Mouse (Mus musculus) midbrain, embryonic 14.5 days (tissue): ENCODE measurements around the gene Ephb1. TPM values are rescaled to one million over a fixed set of nuclear protein-coding genes. Genes with fewer than 3 reads are reported as not detected.

Source experiments
- ATAC-seq: fragments of 200-750 bp; cut with Nextera tagmentation; 2 replicates; pipeline ENCODE4 v1.8.0; 2017; ENCODE audit warnings: moderate number of reproducible peaks, moderate library complexity; ENCODE audit not compliant: low FRiP score, low TSS enrichment
- DNase-seq: peaks from one replicate; pipeline ENCODE4 v3.0.0-alpha.2; 2015
- H3K27ac ChIP-seq: fragments of 300-500 bp; sonication (generic); replicated peaks from 2 replicates; pipeline ENCODE4 v1.5.1; 2014; ENCODE audit warnings: mild to moderate bottlenecking, low read depth, low read length, moderate library complexity
- H3K27me3 ChIP-seq: fragments of 300-500 bp; sonication (generic); 2 replicates; pipeline ENCODE4 v1.6.1; 2014; ENCODE audit warnings: low read length, control low read depth, mixed read lengths; ENCODE audit not compliant: control insufficient read depth, insufficient read depth
- H3K36me3 ChIP-seq: fragments of 300-500 bp; sonication (generic); 2 replicates; pipeline ENCODE4 v1.6.1; 2014; ENCODE audit warnings: low read length, control low read depth; ENCODE audit not compliant: control insufficient read depth, insufficient read depth
- H3K4me1 ChIP-seq: fragments of 300-500 bp; sonication (generic); 2 replicates; pipeline ENCODE4 v1.6.1; 2014; ENCODE audit warnings: mild to moderate bottlenecking, antibody characterized with exemption, low read length, control low read depth; ENCODE audit not compliant: control insufficient read depth, insufficient read depth
- H3K4me2 ChIP-seq: fragments of 300-500 bp; sonication (generic); 2 replicates; pipeline ENCODE4 v1.6.1; 2014; ENCODE audit warnings: mild to moderate bottlenecking, low read length, moderate library complexity
- H3K4me3 ChIP-seq: fragments of 300-500 bp; sonication (generic); replicated peaks from 2 replicates; pipeline ENCODE4 v1.5.1; 2014; ENCODE audit warnings: low read depth, low read length
- H3K9ac ChIP-seq: fragments of 300-500 bp; sonication (generic); replicated peaks from 2 replicates; pipeline ENCODE4 v1.6.1; 2014; ENCODE audit warnings: mild to moderate bottlenecking, low read length, moderate library complexity
- H3K9me3 ChIP-seq: fragments of 300-500 bp; sonication (generic); 2 replicates; pipeline ENCODE4 v1.6.1; 2016; ENCODE audit warnings: low read length, control low read depth, mixed read lengths; ENCODE audit not compliant: control insufficient read depth
- WGBS: fragments of 180-500 bp; shearing (Covaris S2); extraction: QIAGEN DNeasy Blood & Tissue Kit; methylation state at CpG from one replicate; pipeline ENCODE4 v1.1.7; 2014; 5-methylcytosine and 5-hydroxymethylcytosine counted together
- polyA plus RNA-seq: library from polyadenylated mRNA; unstranded; fragments of >200 nt; fragmentation: Nextera tagmentation; extraction: Ambion mirVana; gene quantifications from 2 replicates; pipeline ENCODE4 v1.2.1, GENCODE M21; 2014

Gene Ephb1
- 93.9 and 96.1 TPM in 2 replicates for polyA plus RNA-seq

DNA sequence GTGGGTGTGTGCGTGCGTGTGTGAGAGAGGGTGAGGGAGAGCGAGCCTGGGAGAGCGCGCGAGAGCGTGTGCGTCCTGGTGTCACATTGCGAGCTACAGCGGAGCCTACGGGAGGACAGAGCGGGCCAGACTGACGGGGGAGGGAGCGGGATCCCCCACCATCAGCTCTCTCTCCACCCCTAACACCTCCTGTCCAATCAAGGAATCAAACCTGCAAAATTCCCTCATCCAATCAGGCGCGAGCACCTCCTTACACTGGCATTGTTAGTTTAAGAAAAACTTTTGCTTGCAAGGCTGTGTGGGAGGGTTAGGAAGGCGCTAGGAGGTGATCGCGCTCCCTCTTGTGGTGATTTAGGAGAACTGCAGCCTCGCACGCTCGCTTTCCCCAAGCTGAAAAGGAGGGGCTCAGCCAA lies at the start of gene Ephb1:
Gene Ephb1, minus strand, starts transcription at position 133 of the 413 bp plus-strand sequence.
- Histone ChIP-seq H3K36me3 (no peaks in the 10 kb centered on the region), H3K27ac (peak within 1 kb of the TSS; percentile 90), H3K4me3 (peak within 1 kb of the TSS; percentile 95), H3K4me1 (peaks cover 20% of the 10 kb centered on the region), H3K27me3 (peaks cover 5% of the 10 kb centered on the region; the same call in 1 of the 2 replicates), H3K4me2 (peak within 1 kb of the TSS; percentile 63), H3K9me3 (no peaks in the 10 kb centered on the region), H3K9ac (peak within 1 kb of the TSS; percentile 98)
- 1% methylated on average over 22 of the region's 22 CpGs for WGBS
- DNase-seq (peak; percentile 96), ATAC-seq (peak; percentile 93)

DNA sequence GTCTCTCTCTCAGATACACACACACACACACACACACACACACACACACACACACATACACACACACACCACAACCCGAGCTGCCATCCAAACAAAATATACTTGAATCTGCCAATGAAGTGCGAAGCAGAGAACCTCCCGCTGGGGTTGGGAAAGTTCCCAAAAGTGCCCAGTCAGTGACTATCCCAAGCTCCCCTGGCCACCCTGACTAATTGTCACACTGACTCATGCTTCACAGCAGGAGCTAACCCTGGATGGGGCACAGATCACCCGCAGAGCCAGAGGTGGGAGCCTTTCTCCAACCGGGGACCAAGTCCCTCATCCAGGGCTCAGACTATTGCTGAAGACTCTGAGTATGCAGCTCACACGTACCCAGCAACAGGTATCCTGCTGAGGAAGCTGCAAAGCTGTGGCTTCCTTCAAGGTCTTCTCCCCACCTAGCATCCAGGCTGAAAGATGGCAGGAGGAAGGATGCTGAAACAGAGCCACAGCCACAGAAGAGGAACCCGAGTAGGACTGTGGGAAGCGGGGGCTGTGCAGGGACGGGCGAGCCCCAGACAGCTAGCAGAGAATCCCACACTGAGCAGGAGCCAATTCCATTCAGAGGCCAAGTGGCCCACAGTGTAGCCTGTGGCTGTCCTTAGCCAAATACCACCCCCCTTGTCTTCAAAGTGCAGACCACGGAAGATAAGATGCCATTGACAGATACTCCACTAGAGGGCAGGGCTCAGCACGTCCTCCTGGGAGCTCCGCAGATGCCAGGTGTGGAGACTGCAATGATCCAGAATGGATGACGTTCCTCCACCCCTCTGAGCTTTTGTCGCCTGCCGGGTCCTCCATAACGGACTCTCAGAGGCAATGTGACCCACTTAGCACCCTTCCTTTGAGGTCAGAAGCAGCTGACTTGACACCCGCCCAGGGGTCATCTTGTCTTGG lies 48.9 kb upstream of the Ephb1 start:
- DNase-seq (peak; percentile 80), ATAC-seq (peak; percentile 43; the same call in 1 of the 2 replicates)
- H3K4me2 ChIP-seq = no peak overlapping the region
- no peaks in the 10 kb centered on the region for H3K36me3 ChIP-seq
- H3K9me3 ChIP-seq = no peaks in the 10 kb centered on the region
- 35% methylated on average over 18 of the region's 18 CpGs for WGBS
- H3K4me3 ChIP-seq = no peak overlapping the region
- no peaks in the 10 kb centered on the region for H3K27me3 ChIP-seq
- no peak overlapping the region for H3K27ac ChIP-seq
- H3K9ac ChIP-seq = no peak overlapping the region
- H3K4me1 ChIP-seq = 0 out of 2 replicates have a peak, but pooled peaks cover 3% of the 10 kb centered on the region

DNA sequence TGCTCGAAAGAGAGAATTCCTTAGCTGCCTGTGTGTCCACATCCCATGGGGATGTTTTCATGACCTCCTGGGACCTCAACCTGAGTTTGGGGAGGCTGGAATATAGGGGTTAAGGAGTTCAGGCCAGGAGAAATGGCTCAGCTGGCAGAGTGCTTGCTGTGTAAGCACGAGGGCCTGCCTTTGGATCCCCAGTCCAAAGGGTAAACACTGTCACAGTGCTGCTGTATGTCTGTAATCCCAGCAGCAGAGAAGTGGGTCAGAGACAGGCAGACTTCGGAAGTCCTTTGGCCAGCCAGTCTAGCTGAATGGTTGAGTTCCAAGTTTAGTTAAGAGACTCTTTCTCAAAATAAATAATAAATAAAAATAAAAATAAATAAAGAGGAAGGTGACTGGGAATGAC lies 48.2 kb upstream of the Ephb1 start:
- H3K27me3 ChIP-seq = no peaks in the 10 kb centered on the region
- 66% methylated on average over 3 of the region's 3 CpGs for WGBS
- H3K9ac ChIP-seq = no peak overlapping the region
- no peak overlapping the region for H3K27ac ChIP-seq
- 0 out of 2 replicates have a peak, but pooled peaks cover 3% of the 10 kb centered on the region for H3K4me1 ChIP-seq
- no peaks in the 10 kb centered on the region for H3K36me3 ChIP-seq
- no peaks in the 10 kb centered on the region for H3K9me3 ChIP-seq
- DNase-seq (no peak), ATAC-seq (no peak)
- no peak overlapping the region for H3K4me3 ChIP-seq
- no peak overlapping the region for H3K4me2 ChIP-seq

DNA sequence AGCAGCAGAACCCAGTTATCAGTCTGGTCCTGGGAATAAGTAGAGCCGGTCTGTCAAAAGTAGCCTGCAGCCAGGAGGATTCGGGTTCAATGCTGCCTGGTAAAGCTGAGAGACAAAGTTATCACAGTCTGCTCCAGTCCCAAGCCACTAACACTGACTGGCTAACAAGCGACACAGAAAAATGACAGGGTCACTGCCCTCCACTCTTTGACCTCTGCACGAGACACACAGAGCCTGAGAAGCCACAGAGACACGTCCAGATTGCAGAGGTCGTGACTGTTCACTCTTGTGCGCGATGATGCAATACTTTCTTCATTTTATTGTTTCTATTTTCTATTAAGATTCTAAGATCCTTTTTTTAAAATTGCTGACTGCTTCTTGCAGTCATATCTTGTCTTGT lies 33.8 kb upstream of the Ephb1 start:
- ATAC-seq = no peak
- 77% methylated on average over 8 of the region's 8 CpGs for WGBS
- Histone ChIP-seq H3K27ac (no peak overlapping the region), H3K9me3 (no peaks in the 10 kb centered on the region), H3K27me3 (no peaks in the 10 kb centered on the region), H3K4me2 (no peak overlapping the region), H3K4me3 (no peak overlapping the region), H3K4me1 (no peaks in the 10 kb centered on the region), H3K36me3 (no peaks in the 10 kb centered on the region), H3K9ac (no peak overlapping the region)
- no peak for DNase-seq

DNA sequence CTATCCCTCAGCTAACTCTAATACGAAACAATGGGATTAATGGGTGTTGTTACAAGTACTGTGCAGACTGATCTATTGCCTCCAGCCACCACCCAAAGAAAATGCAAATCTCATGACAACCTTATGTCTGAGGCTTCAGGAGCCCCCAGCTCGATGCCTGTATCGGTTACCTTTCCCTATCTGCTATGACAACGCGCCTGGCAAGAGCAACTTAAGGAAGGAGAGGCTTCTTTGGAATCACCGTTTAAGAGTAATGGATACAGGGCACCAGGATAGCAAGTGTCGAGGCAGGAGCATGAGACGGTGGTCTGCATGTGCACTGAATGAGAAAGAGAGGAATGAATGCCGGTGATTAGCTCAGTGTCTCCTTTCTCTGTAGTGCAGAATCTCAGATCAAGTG lies 32.3 kb upstream of the Ephb1 start:
- H3K4me3 ChIP-seq = no peak overlapping the region
- no peaks in the 10 kb centered on the region for H3K36me3 ChIP-seq
- no peaks in the 10 kb centered on the region for H3K4me1 ChIP-seq
- no peak overlapping the region for H3K9ac ChIP-seq
- H3K27me3 ChIP-seq = no peaks in the 10 kb centered on the region
- no peak overlapping the region for H3K4me2 ChIP-seq
- no peak for DNase-seq
- H3K9me3 ChIP-seq = no peaks in the 10 kb centered on the region
- 92% methylated on average over 9 of the region's 9 CpGs for WGBS
- no peak overlapping the region for H3K27ac ChIP-seq
- no peak for ATAC-seq

DNA sequence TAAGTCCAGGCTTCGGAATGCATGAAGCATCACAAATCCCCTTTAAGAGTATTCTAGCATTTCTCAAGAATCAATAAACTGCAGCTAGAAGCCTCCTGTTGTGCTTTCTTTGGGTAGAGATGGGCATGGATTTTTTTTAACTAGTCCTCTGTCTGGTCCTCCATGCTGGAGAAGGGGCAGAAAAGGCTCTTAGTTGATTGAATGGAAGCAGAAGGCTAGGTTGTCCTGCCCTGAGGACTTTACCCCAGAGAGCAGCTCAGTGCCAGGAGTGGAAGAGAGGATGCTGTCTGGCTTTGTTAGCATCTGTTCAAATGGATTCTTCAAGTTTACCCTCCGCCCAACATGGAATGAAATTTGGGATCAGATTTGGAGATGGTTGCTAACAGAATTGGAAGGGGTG lies 25.7 kb upstream of the Ephb1 start:
- Histone ChIP-seq H3K9me3 (no peaks in the 10 kb centered on the region), H3K4me1 (no peaks in the 10 kb centered on the region), H3K36me3 (no peaks in the 10 kb centered on the region), H3K4me2 (no peak overlapping the region), H3K27me3 (no peaks in the 10 kb centered on the region), H3K27ac (no peak overlapping the region), H3K4me3 (no peak overlapping the region), H3K9ac (no peak overlapping the region)
- ATAC-seq (no peak), DNase-seq (no peak)
- WGBS = 90% methylated on average over 2 of the region's 2 CpGs

DNA sequence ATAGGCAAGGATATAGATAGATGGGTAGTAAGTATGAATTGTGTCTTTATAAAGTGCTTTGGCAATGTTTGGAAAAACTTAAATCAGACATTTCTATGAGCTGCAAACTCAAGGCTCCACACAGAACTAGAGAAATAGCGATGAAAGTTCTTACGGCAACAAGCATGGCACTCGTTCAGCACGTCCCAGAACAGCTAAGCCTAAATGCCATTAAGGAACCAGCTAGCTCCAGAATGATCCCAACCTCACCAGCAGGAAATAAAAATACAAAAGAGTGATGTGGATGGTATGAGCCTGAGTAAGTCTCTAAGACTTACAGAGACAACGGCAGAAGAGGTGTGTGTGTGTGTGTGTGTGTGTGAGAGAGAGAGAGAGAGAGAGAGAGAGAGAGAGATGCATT lies 20.2 kb upstream of the Ephb1 start:
- WGBS = 94% methylated on average over 5 of the region's 5 CpGs
- H3K4me2 ChIP-seq = no peak overlapping the region
- H3K36me3 ChIP-seq = no peaks in the 10 kb centered on the region
- H3K27ac ChIP-seq = no peak overlapping the region
- ATAC-seq = no peak
- no peak overlapping the region for H3K4me3 ChIP-seq
- DNase-seq = no peak
- no peak overlapping the region for H3K9ac ChIP-seq
- 0 out of 2 replicates have a peak, but pooled peaks cover 4% of the 10 kb centered on the region for H3K4me1 ChIP-seq
- H3K9me3 ChIP-seq = no peaks in the 10 kb centered on the region
- H3K27me3 ChIP-seq = no peaks in the 10 kb centered on the region

DNA sequence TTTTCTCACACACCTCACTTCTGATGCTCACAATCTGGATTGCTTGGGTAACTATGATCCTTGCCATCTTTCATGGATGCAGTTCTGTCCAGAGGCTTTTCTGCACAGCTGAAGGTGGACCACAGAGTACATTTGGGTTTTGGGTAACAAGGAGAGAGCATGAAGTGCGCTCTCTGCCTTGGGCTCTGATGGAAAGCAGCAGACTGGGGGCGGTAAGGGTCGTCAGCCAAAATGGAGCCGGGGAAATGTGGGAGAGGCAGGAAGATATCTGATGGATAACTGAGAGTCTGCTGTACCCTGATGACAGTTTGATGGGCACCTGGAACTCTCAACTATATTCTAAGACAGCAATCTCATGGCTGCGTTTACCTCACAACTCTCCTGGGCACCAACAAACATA lies 19.4 kb upstream of the Ephb1 start:
- Histone ChIP-seq H3K27me3 (no peaks in the 10 kb centered on the region), H3K9me3 (no peaks in the 10 kb centered on the region), H3K9ac (no peak overlapping the region), H3K4me1 (0 out of 2 replicates have a peak, but pooled peaks cover 4% of the 10 kb centered on the region), H3K27ac (no peak overlapping the region), H3K4me2 (no peak overlapping the region), H3K36me3 (no peaks in the 10 kb centered on the region), H3K4me3 (no peak overlapping the region)
- ATAC-seq = no peak
- 91% methylated on average over 5 of the region's 5 CpGs for WGBS
- no peak for DNase-seq

DNA sequence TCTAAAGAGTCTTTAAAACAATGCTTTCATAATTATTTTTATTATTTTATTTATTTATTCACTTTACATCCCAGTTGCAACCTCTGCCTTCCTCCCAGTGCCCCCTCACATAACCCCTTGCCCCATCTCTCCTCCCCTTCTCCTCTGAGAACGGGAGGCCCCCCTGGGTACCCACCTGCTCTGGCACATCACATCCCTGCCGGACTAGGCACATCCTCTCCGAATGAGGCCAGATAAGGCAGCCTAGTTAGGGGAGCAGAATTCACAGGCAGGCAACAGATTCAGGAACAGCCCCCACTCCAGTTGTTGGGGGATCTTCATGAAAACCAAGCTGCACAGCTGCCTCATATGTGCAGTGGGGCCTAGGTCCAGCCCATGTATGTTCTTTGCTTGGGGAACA lies 17.4 kb upstream of the Ephb1 start:
- Histone ChIP-seq H3K9me3 (no peaks in the 10 kb centered on the region), H3K4me3 (no peak overlapping the region), H3K4me1 (0 out of 2 replicates have a peak, but pooled peaks cover 4% of the 10 kb centered on the region), H3K9ac (no peak overlapping the region), H3K36me3 (no peaks in the 10 kb centered on the region), H3K27ac (no peak overlapping the region), H3K4me2 (no peak overlapping the region), H3K27me3 (no peaks in the 10 kb centered on the region)
- DNase-seq = no peak
- no peak for ATAC-seq
- WGBS = 83% methylated on average over 3 of the region's 3 CpGs
